Mouse (Mus musculus): ENCODE data around the gene Foxb1. TPM values are rescaled to one million over a fixed set of nuclear protein-coding genes. Genes with fewer than 3 reads are reported as not detected.

Gene Foxb1
- polyA plus RNA-seq, 1 experiment from 2014 or later: 0.07 TPM

Other genes starting within 250 kb of the Foxb1 start
- 96.5 and 124 TPM in 2 replicates for gene Bnip2, start 228.5 kb upstream of the Foxb1 start, polyA plus RNA-seq (2014; fragmentation: Nextera tagmentation; extraction: Ambion mirVana)

All from kidney, embryonic 14.5 days (tissue).